Mouse (Mus musculus): ENCODE measurements around the gene Calm5. TPM values are rescaled to one million over a fixed set of nuclear protein-coding genes. Genes with fewer than 3 reads are reported as not detected.
"Not testable (repeated sequence)": the region's sequence is repeated elsewhere in the genome, so short reads cannot be mapped to it uniquely, and the experiment has no call there.

The Calm5 gene
- polyA plus RNA-seq, 1 experiment = not detected

DNA sequence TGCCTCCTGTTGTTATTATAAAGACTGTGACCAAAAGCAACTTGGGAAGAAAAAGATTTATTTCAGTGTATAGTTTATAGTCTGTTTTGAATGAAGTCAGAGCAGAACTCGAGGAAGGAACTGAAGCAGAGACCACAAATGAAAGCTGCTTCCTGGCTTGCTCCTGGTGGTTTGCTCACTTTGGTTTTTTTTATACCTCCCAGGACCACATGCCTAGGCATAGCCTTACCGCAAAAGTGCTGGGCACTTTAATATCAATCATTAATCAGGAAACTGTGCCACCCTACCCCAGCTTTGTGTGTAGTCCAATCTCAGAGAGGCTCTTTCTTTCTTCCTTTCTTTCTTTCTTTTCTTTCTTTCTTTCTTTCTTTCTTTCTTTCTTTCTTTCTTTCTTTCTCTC lies 21.5 kb upstream of the Calm5 start:
- no peak overlapping the region for H3ac ChIP-seq (ENCODE audit: control insufficient read depth, insufficient read length, low read depth)
- TF ChIP-seq FOSL1 (IDR thresholded peaks at IDR 0.05; ENCODE audit: insufficient read depth, low read length, poor library complexity, severe bottlenecking) = no peak
- TF ChIP-seq CEBPB (IDR thresholded peaks at IDR 0.05; ENCODE audit: low read depth) = no peak
- TF ChIP-seq USF1 (IDR thresholded peaks at IDR 0.05; ENCODE audit: low read depth) = no peak
- TF ChIP-seq CTCF (IDR thresholded peaks at IDR 0.05; ENCODE audit: control insufficient read depth, insufficient read depth, insufficient read length) = no peak
- TF ChIP-seq MYOG (IDR thresholded peaks at IDR 0.05; ENCODE audit: control insufficient read depth, extremely low read depth, insufficient read length) = no peak
- TF ChIP-seq MYOD1 (IDR thresholded peaks at IDR 0.05; ENCODE audit: control insufficient read depth, insufficient read length, low read depth) = no peak
- TF ChIP-seq MAX (IDR thresholded peaks at IDR 0.05) = no peak
- H3K79me3 ChIP-seq (ENCODE audit: low read depth) = no peaks in the 10 kb centered on the region
- no peaks in the 10 kb centered on the region for H3K27me3 ChIP-seq (ENCODE audit: control insufficient read depth, insufficient read depth, insufficient read length)
- no peak overlapping the region for H3K4me3 ChIP-seq (ENCODE audit: insufficient read depth, poor library complexity, severe bottlenecking)
- no peaks in the 10 kb centered on the region for H3K36me3 ChIP-seq (ENCODE audit: control insufficient read depth, insufficient read depth)
- no peaks in the 10 kb centered on the region for H3K79me2 ChIP-seq (ENCODE audit: control insufficient read depth, insufficient read depth)

DNA sequence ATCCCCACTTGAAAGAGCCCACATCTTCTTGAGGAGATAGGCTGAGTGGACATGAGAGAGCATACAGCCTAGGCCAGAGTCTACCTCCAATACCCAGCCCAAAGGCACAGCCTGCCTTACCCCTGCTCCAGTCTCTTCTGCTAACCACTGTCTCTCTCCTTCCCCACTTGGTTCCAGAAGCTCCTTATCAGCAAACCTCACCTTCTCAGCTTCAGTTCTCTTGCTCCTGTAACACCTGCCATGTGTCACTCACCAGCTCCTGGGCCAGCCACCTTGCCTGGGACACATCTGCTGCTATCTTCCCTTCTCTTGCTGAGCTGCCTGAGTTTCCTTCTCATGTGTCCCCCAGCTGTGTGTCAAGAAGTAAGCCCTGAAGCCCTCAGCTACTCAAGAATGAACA lies 20.3 kb upstream of the Calm5 start:
- not testable (repeated sequence) for H3K27me3 ChIP-seq (ENCODE audit: control insufficient read depth, insufficient read depth, insufficient read length); H3ac ChIP-seq (ENCODE audit: control insufficient read depth, insufficient read length, low read depth); H3K79me3 ChIP-seq (ENCODE audit: low read depth); H3K4me3 ChIP-seq (ENCODE audit: insufficient read depth, poor library complexity, severe bottlenecking); H3K36me3 ChIP-seq (ENCODE audit: control insufficient read depth, insufficient read depth); H3K79me2 ChIP-seq (ENCODE audit: control insufficient read depth, insufficient read depth)

DNA sequence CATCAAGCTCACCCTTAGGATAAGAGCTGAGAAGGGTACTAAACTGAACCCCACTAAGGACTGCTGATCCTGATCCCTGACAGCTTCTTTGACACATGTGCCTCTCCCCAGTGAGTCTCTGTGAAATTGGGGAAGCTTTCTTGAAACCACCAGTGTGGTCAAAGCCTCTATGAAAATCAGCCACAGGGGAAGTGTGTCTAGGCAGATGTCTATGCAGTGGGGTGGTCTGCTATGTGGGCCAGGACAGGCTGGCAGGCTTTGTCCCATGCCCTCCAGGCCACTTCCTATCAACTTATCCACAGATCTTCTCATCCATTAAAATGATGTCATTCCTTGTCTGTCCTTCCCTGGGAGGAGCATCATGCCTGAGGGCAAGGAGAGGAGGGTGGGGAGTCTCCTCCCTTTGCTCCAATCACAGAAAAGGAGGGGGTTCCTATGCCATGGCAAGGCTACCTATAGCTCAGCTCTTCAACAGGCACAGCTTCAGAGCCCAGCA lies 16.6 kb upstream of the Calm5 start, which contains the start of gene Calm4:
TSS of gene Calm4 (plus strand) at position 446 of the 496 bp plus-strand sequence.
- H3K36me3 ChIP-seq (ENCODE audit: control insufficient read depth, insufficient read depth); H3K27me3 ChIP-seq (ENCODE audit: control insufficient read depth, insufficient read depth, insufficient read length); H3ac ChIP-seq (ENCODE audit: control insufficient read depth, insufficient read length, low read depth); H3K79me3 ChIP-seq (ENCODE audit: low read depth); H3K4me3 ChIP-seq (ENCODE audit: insufficient read depth, poor library complexity, severe bottlenecking); H3K79me2 ChIP-seq (ENCODE audit: control insufficient read depth, insufficient read depth): not testable (repeated sequence)

DNA sequence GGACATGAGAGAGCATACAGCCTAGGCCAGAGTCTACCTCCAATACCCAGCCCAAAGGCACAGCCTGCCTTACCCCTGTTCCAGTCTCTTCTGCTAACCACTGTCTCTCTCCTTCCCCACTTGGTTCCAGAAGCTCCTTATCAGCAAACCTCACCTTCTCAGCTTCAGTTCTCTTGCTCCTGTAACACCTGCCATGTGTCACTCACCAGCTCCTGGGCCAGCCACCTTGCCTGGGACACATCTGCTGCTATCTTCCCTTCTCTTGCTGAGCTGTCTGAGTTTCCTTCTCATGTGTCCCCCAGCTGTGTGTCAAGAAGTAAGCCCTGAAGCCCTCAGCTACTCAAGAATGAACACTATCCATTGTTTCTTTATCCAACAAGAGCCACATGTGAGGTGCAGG lies 13.3 kb upstream of the Calm5 start:
- H3K36me3 ChIP-seq (ENCODE audit: control insufficient read depth, insufficient read depth); H3K79me2 ChIP-seq (ENCODE audit: control insufficient read depth, insufficient read depth); H3K27me3 ChIP-seq (ENCODE audit: control insufficient read depth, insufficient read depth, insufficient read length); H3ac ChIP-seq (ENCODE audit: control insufficient read depth, insufficient read length, low read depth); H3K79me3 ChIP-seq (ENCODE audit: low read depth); H3K4me3 ChIP-seq (ENCODE audit: insufficient read depth, poor library complexity, severe bottlenecking): not testable (repeated sequence)

DNA sequence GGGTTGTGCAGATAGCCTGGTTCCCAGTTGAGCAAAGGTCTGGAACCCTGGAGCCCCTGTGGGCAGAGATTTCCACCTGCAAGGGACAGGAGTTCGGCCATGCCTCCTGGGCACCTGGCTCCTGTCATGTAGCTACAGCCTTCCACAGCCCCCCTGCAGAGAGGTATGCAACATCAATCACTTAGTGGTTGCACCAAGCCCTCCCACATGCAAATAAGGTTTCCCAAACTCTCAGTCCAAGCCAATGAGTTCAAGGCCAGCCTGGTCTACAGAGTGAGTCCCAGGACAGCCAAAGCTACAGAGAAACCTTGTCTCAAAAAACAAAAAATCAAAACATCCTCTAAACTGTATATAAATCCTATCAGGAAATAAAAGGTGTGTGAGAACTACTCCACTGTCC lies 3.6 kb upstream of the Calm5 start:
- Histone ChIP-seq H3ac (ENCODE audit: control insufficient read depth, insufficient read length, low read depth) (no peak overlapping the region), H3K79me2 (ENCODE audit: control insufficient read depth, insufficient read depth) (no peaks in the 10 kb centered on the region), H3K4me3 (ENCODE audit: insufficient read depth, poor library complexity, severe bottlenecking) (no peak overlapping the region), H3K27me3 (ENCODE audit: control insufficient read depth, insufficient read depth, insufficient read length) (no peaks in the 10 kb centered on the region), H3K79me3 (ENCODE audit: low read depth) (no peaks in the 10 kb centered on the region), H3K36me3 (ENCODE audit: control insufficient read depth, insufficient read depth) (no peaks in the 10 kb centered on the region)
- TF ChIP-seq MYOG (IDR thresholded peaks at IDR 0.05; ENCODE audit: control insufficient read depth, extremely low read depth, insufficient read length) (no peak), MAX (IDR thresholded peaks at IDR 0.05) (no peak), FOSL1 (IDR thresholded peaks at IDR 0.05; ENCODE audit: insufficient read depth, low read length, poor library complexity, severe bottlenecking) (no peak), CEBPB (IDR thresholded peaks at IDR 0.05; ENCODE audit: low read depth) (no peak), MYOD1 (IDR thresholded peaks at IDR 0.05; ENCODE audit: control insufficient read depth, insufficient read length, low read depth) (no peak), USF1 (IDR thresholded peaks at IDR 0.05; ENCODE audit: low read depth) (no peak), CTCF (IDR thresholded peaks at IDR 0.05; ENCODE audit: control insufficient read depth, insufficient read depth, insufficient read length) (no peak)

GRCm38 (mm10) chr13:3854856-3855255 lies 883 bp downstream of the Calm5 start:
- Histone ChIP-seq H3K27me3 (ENCODE audit: control insufficient read depth, insufficient read depth, insufficient read length) (no peaks in the 10 kb centered on the region), H3K79me3 (ENCODE audit: low read depth) (no peaks in the 10 kb centered on the region), H3K36me3 (ENCODE audit: control insufficient read depth, insufficient read depth) (no peaks in the 10 kb centered on the region), H3K79me2 (ENCODE audit: control insufficient read depth, insufficient read depth) (no peaks in the 10 kb centered on the region), H3K4me3 (ENCODE audit: insufficient read depth, poor library complexity, severe bottlenecking) (no peak overlapping the region), H3ac (ENCODE audit: control insufficient read depth, insufficient read length, low read depth) (no peak overlapping the region)
- TF ChIP-seq MAX (IDR thresholded peaks at IDR 0.05) (no peak), MYOG (IDR thresholded peaks at IDR 0.05; ENCODE audit: control insufficient read depth, extremely low read depth, insufficient read length) (no peak), FOSL1 (IDR thresholded peaks at IDR 0.05; ENCODE audit: insufficient read depth, low read length, poor library complexity, severe bottlenecking) (no peak), USF1 (IDR thresholded peaks at IDR 0.05; ENCODE audit: low read depth) (no peak), MYOD1 (IDR thresholded peaks at IDR 0.05; ENCODE audit: control insufficient read depth, insufficient read length, low read depth) (no peak), CTCF (IDR thresholded peaks at IDR 0.05; ENCODE audit: control insufficient read depth, insufficient read depth, insufficient read length) (no peak), CEBPB (IDR thresholded peaks at IDR 0.05; ENCODE audit: low read depth) (no peak)

DNA sequence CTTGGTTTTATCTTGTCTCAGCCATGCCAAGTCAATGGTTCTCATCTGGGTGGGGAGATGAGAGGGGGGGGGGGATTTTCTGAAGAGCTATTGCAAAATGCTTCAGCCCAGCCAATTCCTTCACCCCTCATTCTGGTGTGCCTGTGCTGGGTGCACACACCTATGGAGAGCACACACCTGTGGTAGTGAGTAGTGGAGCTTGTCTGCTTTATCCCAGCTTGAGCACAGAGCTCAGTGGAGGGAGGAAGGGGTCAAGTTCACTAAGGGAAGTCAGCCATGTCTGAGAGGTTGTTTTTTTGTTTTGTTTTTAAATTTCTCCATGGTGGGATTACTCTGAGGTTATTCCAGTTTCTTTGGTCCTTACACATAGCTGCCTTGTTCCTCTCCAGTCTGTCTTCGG lies 2.3 kb downstream of the Calm5 start:
- Histone ChIP-seq H3K4me3 (ENCODE audit: insufficient read depth, poor library complexity, severe bottlenecking) (no peak overlapping the region), H3K36me3 (ENCODE audit: control insufficient read depth, insufficient read depth) (no peaks in the 10 kb centered on the region), H3ac (ENCODE audit: control insufficient read depth, insufficient read length, low read depth) (no peak overlapping the region), H3K79me2 (ENCODE audit: control insufficient read depth, insufficient read depth) (no peaks in the 10 kb centered on the region), H3K79me3 (ENCODE audit: low read depth) (no peaks in the 10 kb centered on the region), H3K27me3 (ENCODE audit: control insufficient read depth, insufficient read depth, insufficient read length) (no peaks in the 10 kb centered on the region)
- TF ChIP-seq FOSL1 (IDR thresholded peaks at IDR 0.05; ENCODE audit: insufficient read depth, low read length, poor library complexity, severe bottlenecking) (no peak), CTCF (IDR thresholded peaks at IDR 0.05; ENCODE audit: control insufficient read depth, insufficient read depth, insufficient read length) (no peak), MYOG (IDR thresholded peaks at IDR 0.05; ENCODE audit: control insufficient read depth, extremely low read depth, insufficient read length) (no peak)

Measured in C2C12 (cell line).